Mouse (Mus musculus) CH12.LX (cell line): ENCODE data around the gene Foxl2. TPM values are rescaled to one million over a fixed set of nuclear protein-coding genes. Genes with fewer than 3 reads are reported as not detected.

Source experiments
- polyA plus RNA-seq: library from polyadenylated mRNA; unstranded; fragments of >175 nt; gene quantifications from 2 replicates; pipeline ENCODE4 v1.2.1, GENCODE M21; 2012; ENCODE audit warnings: low read depth; ENCODE audit not compliant: insufficient read length
- total RNA-seq, 2 experiments: library from RNA; depleted of rRNA; stranded (reverse); fragments of 300-350 nt in 1 of 2; fragments of >200 nt in 1 of 2; gene quantifications; 2 replicates each; pipeline ENCODE4 v1.2.3; 2012 to 2014

Foxl2 gene
- total and polyA plus RNA-seq, 3 experiments = not detected

Other genes with a start within 250 kb of the Foxl2 start
- not detected in 2 replicates for gene Prr23a1, start 112.8 kb upstream of the Foxl2 start, total RNA-seq (2012; rRNA removed)
- not detected in 2 replicates for gene Prr23a1, start 112.8 kb upstream of the Foxl2 start, total RNA-seq (2014; rRNA removed)
- gene Prr23a1, start 112.8 kb upstream of the Foxl2 start, polyA plus RNA-seq = not detected in 2 replicates
- gene Prr23a2, start 98.8 kb upstream of the Foxl2 start, total RNA-seq (2012; rRNA removed) = not detected in 2 replicates
- not detected in 2 replicates for gene Prr23a2, start 98.8 kb upstream of the Foxl2 start, total RNA-seq (2014; rRNA removed)
- not detected in 2 replicates for gene Prr23a2, start 98.8 kb upstream of the Foxl2 start, polyA plus RNA-seq
- not detected in 2 replicates for gene Prr23a3, start 90.5 kb upstream of the Foxl2 start, total RNA-seq (2012; rRNA removed)
- not detected in 2 replicates for gene Prr23a3, start 90.5 kb upstream of the Foxl2 start, total RNA-seq (2014; rRNA removed)
- not detected in 2 replicates for gene Prr23a3, start 90.5 kb upstream of the Foxl2 start, polyA plus RNA-seq
- gene 7420426K07Rik, start 52.2 kb upstream of the Foxl2 start, total RNA-seq (2012; rRNA removed) = not detected in 2 replicates
- gene 7420426K07Rik, start 52.2 kb upstream of the Foxl2 start, total RNA-seq (2014; rRNA removed) = not detected in 2 replicates
- not detected in 2 replicates for gene 7420426K07Rik, start 52.2 kb upstream of the Foxl2 start, polyA plus RNA-seq
- gene Faim, start 31.1 kb downstream of the Foxl2 start, total RNA-seq (2012; rRNA removed) = 34.5 and 35.7 TPM in 2 replicates
- 52.4 and 57.9 TPM in 2 replicates for gene Faim, start 31.1 kb downstream of the Foxl2 start, total RNA-seq (2014; rRNA removed)
- 83.5 and 87.7 TPM in 2 replicates for gene Faim, start 31.1 kb downstream of the Foxl2 start, polyA plus RNA-seq
- not detected in 2 replicates for gene Gm1123, start 80.4 kb downstream of the Foxl2 start, total RNA-seq (2012; rRNA removed)
- not detected in 2 replicates for gene Gm1123, start 80.4 kb downstream of the Foxl2 start, total RNA-seq (2014; rRNA removed)
- not detected in 2 replicates for gene Gm1123, start 80.4 kb downstream of the Foxl2 start, polyA plus RNA-seq
- 1.0 TPM in 2 replicates for gene Pik3cb, start 185.3 kb downstream of the Foxl2 start, total RNA-seq (2012; rRNA removed)
- 1.0 and 1.4 TPM in 2 replicates for gene Pik3cb, start 185.3 kb downstream of the Foxl2 start, total RNA-seq (2014; rRNA removed)
- gene Pik3cb, start 185.3 kb downstream of the Foxl2 start, polyA plus RNA-seq = 3.1 and 3.2 TPM in 2 replicates